Mouse (Mus musculus): ENCODE data around the gene Cnih3.

- TF ChIP-seq CTCF (IDR thresholded peaks at IDR 0.05; ENCODE audit: control insufficient read depth, insufficient read depth, low read length) (peak; percentile 42; the same call in 1 of the 2 replicates), POLR2A (IDR thresholded peaks at IDR 0.05; ENCODE audit: borderline replicate concordance, control insufficient read depth, low read depth, low read length) (no peak)
These were observed 93.3 kb downstream of the Cnih3 start for GRCm38 (mm10) chr1:181445630-181446257.

Measured in bone marrow, adult 2 months (tissue).